Mouse (Mus musculus) adrenal gland, adult 2 months (tissue): ENCODE measurements around the gene Srpk2. TPM values are rescaled to one million over a fixed set of nuclear protein-coding genes. Genes with fewer than 3 reads are reported as not detected.
"Not testable (repeated sequence)": the region's sequence is repeated elsewhere in the genome, so short reads cannot be mapped to it uniquely, and the experiment has no call there.

ENCODE experiments used
- DNase-seq: peaks from one replicate; pipeline ENCODE4 v3.0.0; 2021
- polyA plus RNA-seq: library from polyadenylated mRNA; depleted of rRNA; stranded (reverse); fragments of >200 nt; gene quantifications from 2 replicates; pipeline ENCODE4 v1.2.3, GENCODE M21; 2012
- total RNA-seq, 2 experiments: library from RNA; stranded (reverse); gene quantifications; 2 replicates each; pipeline ENCODE4 v1.2.3; 2021

Srpk2 gene
- total and polyA plus RNA-seq, 3 experiments: 2.3 to 54.2 (median 51.5) TPM

GRCm38 (mm10) chr5:23612856-23613255 lies 71.6 kb downstream of the Srpk2 start:
- DNase-seq: no peak

GRCm38 (mm10) chr5:23604036-23604705 lies 80.2 kb downstream of the Srpk2 start:
- no peak for DNase-seq

- no peak for DNase-seq
Observed at GRCm38 (mm10) chr5:23599750-23600537, 84.5 kb downstream of the Srpk2 start.

GRCm38 (mm10) chr5:23599171-23599570 lies 85.2 kb downstream of the Srpk2 start:
- DNase-seq: no peak

GRCm38 (mm10) chr5:23598491-23598890 lies 85.9 kb downstream of the Srpk2 start:
- peak; percentile 82 for DNase-seq

- DNase-seq: no peak
Observed at GRCm38 (mm10) chr5:23597999-23598398, 86.4 kb downstream of the Srpk2 start.

GRCm38 (mm10) chr5:23597260-23597864 lies 87.1 kb downstream of the Srpk2 start:
- DNase-seq: no peak

- DNase-seq: no peak
Observed at GRCm38 (mm10) chr5:23596326-23596965, 88.0 kb downstream of the Srpk2 start.

GRCm38 (mm10) chr5:23590298-23590697 lies 94.1 kb downstream of the Srpk2 start:
- DNase-seq: not testable (repeated sequence)

- DNase-seq: no peak
Observed at GRCm38 (mm10) chr5:23587614-23588013, 96.8 kb downstream of the Srpk2 start.

GRCm38 (mm10) chr5:23586531-23587453 lies 97.6 kb downstream of the Srpk2 start:
- no peak for DNase-seq

GRCm38 (mm10) chr5:23581484-23582060 lies 102.8 kb downstream of the Srpk2 start:
- no peak for DNase-seq

GRCm38 (mm10) chr5:23579120-23579880 lies 105.1 kb downstream of the Srpk2 start:
- DNase-seq: no peak

- no peak for DNase-seq
Observed at GRCm38 (mm10) chr5:23578322-23578957, 106.0 kb downstream of the Srpk2 start.

GRCm38 (mm10) chr5:23577847-23578246 lies 106.6 kb downstream of the Srpk2 start:
- DNase-seq: no peak

- DNase-seq: no peak
Observed at GRCm38 (mm10) chr5:23576336-23577094, 107.9 kb downstream of the Srpk2 start.

GRCm38 (mm10) chr5:23573942-23574341 lies 110.5 kb downstream of the Srpk2 start:
- DNase-seq: no peak

GRCm38 (mm10) chr5:23568188-23568587 lies 116.2 kb downstream of the Srpk2 start:
- no peak for DNase-seq

GRCm38 (mm10) chr5:23566382-23566781 lies 118.0 kb downstream of the Srpk2 start:
- no peak for DNase-seq
